Mouse (Mus musculus): Measurements from ENCODE around the gene Ccdc97.

- TF ChIP-seq POLR2A (IDR thresholded peaks at IDR 0.05; ENCODE audit: extremely low read depth, insufficient read depth, low read length): no peak
- no peak for TF ChIP-seq CTCF (IDR thresholded peaks at IDR 0.05; ENCODE audit: extremely low read depth, insufficient read depth, low read length)
Observed at GRCm38 (mm10) chr7:25753643-25754438, 35.0 kb upstream of the Ccdc97 start.
